Mouse (Mus musculus): ENCODE data around the gene Nxph1.

- TF ChIP-seq CTCF (IDR thresholded peaks at IDR 0.05; ENCODE audit: control insufficient read depth, insufficient read depth, low read length) (no peak), POLR2A (IDR thresholded peaks at IDR 0.05; ENCODE audit: borderline replicate concordance, control insufficient read depth, low read depth, low read length) (no peak)
These were observed 199.7 kb downstream of the Nxph1 start for GRCm38 (mm10) chr6:9147966-9148365.
